Mouse (Mus musculus) yolk sac, embryonic 10.5 days (tissue): ENCODE data around the gene Tti1.
"Not testable (repeated sequence)": the region's sequence is repeated elsewhere in the genome, so short reads cannot be mapped to it uniquely, and the experiment has no call there.

Source experiments
- DNase-seq: peaks from one replicate; pipeline ENCODE4 v3.0.0-alpha.2; 2017; ENCODE audit warnings: low spot score

The Tti1 gene

DNA sequence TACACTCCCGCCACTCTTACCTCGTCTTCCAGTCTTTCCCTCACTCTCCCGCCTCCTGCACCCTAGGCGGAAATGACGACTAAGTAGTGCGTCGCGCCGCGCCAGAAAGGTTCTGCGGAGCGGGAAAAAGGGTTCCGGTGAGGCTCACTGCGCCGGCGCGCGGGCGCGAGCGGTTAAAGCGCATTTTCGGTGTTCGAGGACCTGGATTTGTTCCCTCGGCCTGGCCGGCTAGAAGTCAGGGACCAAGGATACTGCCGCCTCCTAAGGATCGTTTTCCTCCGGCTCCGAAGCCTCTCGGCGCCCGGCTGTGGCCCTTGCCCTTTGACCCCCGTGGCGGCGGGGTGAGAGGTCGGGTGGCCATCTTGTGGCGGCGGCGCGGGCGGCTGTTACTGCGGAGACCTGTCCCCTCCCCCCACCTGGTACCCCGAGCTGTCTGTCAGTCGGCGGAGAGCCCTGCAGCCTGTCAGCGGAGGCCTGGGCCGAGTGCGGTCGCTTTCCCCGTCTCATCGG is at the start of gene Tti1, which contains the start of gene Rprd1b:
TSS of gene Tti1 (minus strand) at position 80 of the 510 bp plus-strand sequence.
TSS of gene Rprd1b (plus strand) at position 144 of the 510 bp plus-strand sequence.
- peak; percentile 97 for DNase-seq

DNA sequence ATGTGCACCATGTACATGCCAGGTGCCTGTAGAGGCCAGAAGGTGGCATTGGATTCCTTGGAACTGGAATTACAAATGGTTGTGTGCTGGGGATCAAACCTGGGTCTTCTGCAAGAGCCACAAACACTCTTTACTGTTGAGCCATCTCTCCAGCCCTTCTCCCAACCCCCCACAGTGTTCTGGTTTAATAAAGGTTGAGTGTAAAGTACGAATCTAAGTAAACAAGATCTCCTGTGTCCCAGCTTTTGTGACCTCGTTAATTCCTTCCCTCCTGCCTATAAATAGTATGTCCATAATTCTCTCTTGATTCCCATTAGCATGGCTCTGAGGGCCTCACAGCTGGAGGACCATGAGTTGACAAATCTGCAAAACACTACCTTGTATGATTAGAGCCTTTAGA is 49.7 kb upstream of the Tti1 start:
- DNase-seq, result peak; percentile 47

DNA sequence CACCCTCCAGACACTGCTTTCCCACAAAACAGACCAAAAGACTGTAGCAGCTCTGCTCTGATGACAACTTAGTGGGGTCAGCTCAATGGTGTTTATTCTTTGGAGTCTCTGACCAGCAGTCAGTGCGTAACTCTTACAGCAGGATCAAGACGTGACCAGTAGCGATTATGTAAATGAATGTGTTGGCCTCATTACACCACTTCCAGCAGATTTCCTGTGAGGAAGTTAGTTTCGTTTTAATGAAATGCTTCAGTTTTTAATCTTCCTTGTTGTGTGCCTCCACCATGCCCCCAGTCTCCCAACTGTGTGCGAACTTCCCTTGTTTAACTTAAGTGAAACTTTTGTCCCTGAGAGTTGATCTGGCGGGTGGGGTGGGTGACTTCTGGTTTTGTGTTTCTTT is 48.5 kb upstream of the Tti1 start:
- no peak for DNase-seq

DNA sequence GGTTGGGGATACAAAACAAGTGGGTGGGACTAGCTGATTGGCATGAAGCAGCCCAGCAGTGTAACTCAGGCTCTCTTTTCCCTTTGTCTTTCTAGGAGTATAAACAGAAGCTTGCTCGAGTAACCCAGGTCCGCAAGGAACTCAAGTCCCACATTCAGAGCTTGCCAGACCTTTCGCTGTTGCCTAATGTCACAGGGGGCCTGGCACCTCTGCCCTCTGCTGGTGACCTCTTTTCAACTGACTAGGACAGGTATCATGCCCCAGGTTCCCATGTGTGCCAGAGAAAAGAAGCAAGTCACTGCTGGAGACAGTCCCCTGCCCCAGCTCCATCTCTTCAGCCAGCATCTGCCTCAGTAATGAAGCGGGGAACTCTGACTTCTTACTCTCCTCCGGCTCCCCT is 46.6 kb upstream of the Tti1 start:
- DNase-seq, result no peak

DNA sequence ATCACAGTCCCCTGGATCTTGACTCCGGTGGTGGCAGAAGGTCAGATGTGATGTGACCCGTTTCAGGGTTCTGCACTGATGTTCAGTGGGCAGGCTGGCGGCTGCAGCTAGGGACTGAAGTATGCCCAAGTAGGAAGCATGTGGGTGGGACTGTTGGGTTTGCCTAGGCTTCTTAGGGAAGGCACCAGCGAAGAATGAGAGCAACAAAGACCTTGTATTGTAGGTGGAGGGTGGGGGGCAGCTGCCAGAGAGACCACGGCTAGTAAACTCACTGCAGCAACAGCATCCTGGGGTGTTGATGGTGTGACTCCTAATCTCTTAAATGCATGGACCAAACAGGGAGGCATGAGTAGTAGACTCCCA is 43.4 kb upstream of the Tti1 start:
- DNase-seq, result no peak

DNA sequence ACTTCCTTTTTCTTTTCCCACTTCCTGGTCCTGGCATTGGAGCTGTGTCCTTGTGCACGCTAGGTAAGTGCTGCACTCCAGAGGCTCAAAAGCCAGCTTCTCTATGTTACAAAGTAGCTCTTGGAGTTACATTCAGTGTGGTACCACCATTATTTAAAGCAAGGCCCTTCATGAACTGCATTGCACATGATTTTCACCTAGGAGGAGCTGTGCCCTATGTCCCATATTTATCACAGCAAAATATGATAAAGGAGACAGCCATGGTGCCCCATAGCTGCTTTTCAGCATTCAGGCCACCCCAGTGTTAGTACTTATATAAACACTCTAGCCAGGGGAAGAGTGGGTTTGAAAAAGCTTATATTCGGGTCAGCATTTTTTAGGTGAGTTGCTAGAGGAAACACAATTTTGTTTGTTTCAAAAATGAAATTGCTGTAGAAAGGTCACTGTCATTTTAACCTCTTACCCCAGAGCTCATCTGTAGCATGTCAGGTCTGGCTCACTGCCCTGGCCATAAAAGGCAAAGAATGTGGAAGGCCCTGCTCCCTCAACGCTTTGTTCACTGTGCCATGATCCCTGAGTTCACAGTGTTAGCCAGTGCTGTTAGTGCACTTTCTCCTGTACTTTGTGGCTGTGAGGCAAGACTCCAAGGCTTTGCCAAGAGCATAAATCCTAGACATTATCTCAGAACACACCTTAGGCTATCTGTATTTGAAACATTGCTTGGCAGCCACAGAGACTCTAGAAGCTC is 42.8 kb upstream of the Tti1 start:
- DNase-seq, result no peak

DNA sequence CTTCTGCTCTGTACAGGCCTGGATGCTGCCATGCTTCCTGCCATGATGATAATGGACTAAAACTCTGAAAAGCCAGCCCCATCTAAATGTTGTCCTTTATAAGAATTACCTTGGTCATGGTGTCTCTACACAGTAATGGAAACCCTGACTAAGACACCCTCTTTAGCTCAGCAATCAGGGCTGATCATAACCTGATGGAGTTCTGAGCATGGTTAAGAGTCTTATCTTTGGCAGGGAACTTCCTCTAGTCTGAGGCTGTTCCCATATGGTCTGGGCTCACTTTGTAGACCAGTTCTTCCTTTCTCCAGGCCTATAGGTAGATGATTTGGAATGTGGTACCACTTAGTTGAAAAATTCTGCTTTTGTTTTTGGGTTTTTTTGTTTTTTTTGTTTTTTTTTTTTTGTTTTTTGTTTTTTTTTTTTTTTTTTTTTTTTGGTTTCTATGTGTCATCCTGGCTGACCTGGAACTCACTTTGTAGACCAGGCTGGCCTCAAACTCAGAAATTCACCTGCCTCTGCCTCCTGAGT is 40.3 kb upstream of the Tti1 start:
- no peak for DNase-seq

DNA sequence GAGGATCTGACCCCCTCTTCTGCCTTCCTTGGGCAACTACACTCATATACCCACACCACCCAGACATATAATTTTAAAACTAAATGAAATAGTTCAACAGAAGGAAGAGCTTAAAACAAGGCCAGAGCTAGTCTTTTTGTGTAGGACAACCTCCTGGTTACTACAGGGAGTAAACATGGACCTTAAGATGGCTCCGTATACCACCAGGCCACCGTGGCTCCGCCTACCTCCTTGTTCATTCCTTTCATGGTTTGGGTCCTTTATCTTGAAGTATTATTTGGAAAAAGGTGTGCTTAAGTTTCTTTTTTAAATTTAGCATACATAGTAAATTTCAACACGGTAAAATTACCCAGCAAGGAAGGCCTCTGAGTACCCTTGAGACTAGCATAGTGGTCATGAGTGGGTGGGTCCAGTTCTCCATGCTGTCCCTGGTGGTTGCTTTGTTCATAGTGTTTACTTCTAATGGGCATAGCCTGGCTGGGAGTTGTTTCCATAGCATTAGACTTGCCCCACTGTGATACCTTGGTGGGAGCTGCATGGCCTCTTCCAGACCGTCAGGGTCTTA is 39.1 kb upstream of the Tti1 start:
- DNase-seq, result no peak

DNA sequence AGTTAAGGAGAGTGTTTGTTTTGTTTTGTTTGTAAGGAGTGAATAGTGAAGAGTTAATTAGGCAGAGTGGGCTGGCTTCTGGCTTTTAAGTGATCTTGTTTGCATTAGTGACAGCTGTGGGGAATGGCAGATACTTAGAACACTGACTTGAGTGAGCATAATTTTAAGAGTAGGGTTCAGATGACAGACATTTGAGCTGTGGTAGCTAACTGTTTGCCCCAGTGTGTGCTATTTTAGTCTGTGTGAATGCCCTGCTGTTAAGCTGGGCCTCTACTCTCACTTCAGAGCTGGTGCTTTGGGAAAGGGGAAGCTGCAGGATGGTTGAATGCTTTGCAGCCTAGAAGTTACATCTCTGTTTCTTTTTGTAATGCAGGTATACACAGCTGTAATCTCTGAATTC is 38.2 kb upstream of the Tti1 start:
- no peak for DNase-seq

DNA sequence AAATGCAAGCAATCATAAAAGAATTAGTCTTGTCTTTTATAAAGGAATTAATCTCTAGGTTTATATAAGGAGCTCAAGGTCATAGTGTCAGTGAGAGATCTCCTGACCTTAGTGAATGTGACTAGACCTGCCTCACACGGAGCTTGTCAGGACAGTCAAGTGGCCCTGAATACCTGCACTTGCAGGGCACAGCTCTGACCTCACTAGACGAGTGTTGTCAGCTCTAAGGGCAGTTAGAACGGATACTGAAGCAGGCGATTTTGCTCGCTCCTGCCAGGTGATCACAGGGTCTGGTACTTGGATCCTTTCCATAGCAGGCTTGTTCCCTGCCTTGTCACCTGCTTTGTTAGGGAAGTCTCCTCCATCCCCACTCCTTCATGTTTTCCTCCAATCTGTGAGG is 36.8 kb upstream of the Tti1 start:
- DNase-seq, result no peak

DNA sequence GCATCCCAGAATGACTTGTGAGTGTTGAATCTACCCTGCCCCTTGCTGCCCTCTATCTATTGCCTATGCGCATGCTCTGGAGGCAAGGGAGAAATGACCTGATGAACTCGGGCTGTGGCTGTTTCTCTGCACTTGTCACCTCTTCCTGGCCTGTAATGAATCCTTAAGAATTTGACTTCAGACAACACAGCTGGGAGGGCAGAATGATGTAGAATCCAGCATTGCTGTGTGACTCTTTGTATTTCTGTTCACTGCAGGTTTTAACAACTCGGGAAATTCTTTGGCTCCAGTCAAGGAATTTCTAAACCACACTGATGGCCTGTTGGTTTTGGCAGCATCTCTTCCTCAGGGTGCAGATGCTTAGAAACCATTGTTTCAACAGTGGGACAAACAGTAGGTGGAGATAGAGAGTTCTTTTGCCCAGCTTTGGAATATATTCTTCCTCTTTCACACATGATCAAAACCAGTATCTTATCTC is 36.4 kb upstream of the Tti1 start:
- DNase-seq, result no peak

DNA sequence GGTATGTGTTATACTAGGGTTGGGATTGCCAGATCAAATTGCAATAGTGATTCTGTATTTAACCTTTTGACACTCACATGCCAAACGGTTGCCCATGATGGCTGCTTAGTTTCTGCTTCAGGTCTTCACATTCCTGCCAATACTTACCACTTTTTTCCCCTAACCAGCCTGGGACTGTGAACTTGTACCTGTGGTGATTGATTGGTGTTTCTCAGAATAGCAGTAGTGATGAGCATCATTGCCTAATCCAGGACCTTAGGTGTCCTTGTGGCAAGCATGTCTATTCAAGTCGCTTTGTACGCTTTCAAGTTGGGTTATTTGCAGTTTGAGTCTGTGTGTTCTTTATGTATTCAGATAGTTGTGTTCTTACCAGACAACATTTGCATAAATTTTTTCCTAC is 34.8 kb upstream of the Tti1 start:
- DNase-seq, result no peak

DNA sequence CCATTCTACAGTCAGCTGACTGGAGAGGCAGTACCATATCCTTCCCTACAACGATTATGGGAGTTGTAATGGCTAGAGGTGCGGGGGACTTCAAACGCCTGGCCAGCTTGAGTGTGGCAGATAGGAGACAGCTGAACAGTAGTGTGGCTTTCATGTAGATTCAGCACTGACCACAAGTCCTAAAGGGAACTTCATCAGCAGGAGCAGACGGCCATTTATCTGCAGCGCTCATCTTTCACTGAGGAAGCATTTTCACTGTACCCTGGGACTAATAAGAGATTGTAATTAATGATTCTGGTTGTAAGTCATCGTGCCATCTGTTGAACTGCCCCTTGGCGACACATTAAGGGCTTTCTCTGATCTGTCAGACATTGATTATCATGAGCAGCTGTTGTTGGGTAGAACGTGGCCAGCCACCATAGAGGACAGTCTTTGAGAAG is 31.5 kb upstream of the Tti1 start:
- no peak for DNase-seq

DNA sequence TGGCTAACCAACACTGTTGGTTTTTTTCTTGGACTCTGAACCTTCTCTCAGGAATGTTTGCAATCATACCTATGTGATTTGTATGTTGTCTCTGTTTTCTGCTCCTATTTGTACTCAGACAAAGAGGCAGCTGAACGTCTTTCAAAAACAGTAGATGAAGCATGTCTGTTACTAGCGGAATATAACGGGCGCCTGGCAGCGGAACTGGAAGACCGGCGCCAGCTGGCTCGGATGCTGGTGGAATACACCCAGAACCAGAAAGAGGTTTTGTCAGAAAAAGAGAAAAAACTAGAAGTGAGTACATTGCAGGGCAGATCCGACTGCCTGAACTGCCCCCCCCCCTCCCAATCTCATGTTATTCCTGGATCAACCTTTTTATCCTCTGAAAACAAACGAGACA is 30.3 kb upstream of the Tti1 start:
- no peak for DNase-seq

DNA sequence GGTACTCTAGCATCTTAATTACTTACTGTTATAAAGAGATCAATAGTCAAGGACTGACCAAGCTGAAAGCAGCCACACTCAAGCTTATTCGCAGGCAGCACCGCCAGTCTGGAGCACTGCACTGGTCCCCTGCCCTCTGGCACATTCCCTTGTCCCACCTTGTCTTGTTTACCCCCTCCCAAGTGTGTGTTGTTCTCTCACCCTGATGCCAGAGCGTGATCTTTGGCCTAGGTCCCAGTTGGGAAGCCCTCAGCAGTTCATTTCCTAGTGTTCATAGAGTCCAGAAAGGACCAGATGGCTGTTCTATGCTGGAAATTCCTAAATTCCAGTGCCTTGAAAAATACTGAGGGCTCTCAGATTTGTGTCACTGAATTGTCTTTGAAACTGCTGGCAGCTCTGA is 28.8 kb upstream of the Tti1 start:
- no peak for DNase-seq

DNA sequence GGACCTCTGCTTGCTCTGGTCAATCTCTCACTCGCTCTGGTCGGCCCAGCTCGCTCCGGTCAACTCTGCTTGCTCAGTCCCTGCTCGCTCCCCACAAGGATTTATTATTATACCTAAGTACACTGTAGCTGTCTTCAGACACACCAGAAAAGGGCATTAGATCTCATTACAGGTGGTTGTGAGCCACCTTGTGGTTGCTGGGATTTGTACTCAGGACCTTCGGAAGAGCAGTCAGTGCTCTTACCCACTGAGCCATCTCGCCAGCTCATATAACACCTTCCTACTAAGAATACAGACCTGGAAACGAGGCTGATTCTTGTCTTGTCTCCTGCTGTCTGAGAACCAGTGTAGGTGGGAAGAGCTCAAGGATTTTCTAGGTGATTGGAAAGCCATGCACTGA is 27.1 kb upstream of the Tti1 start:
- not testable (repeated sequence) for DNase-seq

DNA sequence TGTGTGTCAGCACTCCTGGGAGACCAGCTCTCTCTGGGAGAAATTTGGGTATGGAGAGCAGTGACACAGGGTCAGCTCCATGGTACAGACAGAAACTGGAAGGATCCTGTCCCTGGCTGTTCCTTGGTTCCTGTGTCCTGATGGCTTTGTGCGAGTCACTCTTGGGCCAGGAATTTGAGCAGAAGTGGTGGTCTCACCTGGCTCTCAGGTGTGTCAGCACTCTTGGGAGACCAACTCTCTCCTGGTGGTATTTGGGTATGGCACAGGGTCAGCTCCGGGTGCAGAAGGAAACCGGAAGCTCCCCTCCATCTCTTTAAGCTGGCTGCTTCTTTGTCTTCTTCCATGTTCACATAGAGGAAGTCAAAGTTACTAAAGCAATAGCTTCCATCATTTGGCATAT is 26.4 kb upstream of the Tti1 start:
- no peak for DNase-seq

DNA sequence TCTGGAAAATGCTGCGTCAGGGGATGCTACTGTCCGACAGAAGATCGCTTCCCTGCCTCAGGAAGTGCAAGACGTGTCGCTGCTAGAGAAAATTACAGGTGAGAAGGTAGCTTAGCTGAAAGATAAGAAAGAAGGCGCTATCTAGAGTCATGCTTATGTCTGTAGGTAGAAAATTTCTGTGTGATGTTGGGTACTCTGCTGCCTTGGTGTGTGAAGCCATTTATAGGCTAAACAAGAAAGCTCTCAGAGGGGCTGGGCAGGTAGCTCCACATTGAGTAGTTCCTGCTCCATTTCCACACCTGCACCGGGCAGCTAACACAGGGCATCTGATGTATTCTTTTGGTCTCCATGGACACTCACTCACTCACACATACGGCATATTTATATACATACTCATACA is 21.9 kb upstream of the Tti1 start:
- DNase-seq, result no peak

DNA sequence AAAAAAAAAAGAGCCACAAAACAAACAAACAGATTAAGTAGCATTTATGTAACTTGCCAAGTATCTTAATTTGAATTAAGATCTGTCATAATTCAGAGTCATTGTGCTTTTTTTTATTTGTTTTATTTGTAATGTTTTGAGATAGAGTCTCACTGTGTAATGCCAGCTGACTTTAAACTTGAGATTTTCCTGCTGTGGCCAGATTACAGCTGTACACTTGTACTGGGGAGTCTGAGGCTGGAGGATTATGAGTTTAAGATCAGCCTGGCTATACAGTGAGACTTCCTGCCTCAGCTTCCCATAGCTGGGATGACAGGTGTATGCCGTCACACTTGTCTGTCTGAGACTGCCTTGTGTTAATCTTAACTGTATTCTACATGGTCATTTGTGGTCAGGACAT is 20.5 kb upstream of the Tti1 start:
- DNase-seq, result no peak

DNA sequence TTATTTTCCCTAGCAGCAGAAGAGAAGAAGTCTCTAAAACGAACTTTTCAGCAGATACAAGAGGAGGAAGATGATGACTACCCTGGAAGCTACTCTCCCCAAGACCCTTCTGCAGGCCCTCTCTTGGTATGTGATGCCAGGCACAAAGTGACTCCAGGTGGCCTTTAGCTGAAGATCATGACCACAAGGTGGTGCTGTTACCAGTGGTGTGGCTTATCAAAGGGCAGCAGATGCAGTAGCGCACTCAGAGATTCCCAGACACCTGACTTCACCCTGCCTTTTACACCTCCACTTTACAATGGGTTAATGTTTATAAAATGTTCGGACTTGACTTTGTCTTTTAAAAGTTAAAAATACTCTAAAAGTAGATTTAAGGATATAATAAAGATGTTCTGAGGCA is 19.7 kb upstream of the Tti1 start:
- DNase-seq, result peak; percentile 29

DNA sequence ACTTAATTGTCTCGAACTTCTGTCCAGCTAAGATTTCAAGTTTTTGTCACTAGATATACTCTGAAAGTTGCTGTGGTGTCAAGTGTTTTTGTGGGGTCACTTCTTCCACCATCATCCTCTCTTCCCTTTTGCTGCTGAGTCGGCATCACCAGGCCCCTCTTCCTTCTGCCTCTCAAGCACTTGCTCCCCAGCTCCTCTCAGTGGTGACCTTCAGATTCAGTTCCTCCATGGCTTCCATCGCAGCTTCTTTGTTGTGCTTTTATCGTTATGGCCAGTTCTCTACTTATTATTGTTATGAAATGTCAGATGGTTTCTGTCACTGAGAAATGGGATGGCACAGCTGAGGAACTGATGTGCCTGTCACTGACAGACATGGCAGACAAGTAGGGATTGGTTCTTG is 18.0 kb upstream of the Tti1 start:
- DNase-seq, result no peak

DNA sequence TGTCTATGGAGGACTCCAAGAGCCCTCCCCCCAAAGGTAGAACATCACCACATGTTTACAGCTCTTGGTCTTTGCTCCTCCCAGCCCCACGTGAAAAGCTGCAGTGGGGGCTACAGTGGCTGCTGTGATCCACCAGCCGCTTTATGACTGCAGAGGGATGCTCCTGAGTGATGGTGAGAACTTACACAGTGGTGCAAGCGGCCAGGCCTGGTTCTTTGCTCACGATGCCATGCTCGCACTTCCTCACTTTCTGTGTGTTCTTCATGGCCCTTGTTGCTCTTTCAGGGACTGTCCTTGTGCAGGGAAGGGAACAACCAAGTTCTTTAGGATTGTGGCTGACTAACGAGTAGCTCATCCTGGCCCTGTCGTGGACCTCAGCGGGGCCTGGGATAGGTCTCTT is 15.3 kb upstream of the Tti1 start:
- DNase-seq, result no peak

DNA sequence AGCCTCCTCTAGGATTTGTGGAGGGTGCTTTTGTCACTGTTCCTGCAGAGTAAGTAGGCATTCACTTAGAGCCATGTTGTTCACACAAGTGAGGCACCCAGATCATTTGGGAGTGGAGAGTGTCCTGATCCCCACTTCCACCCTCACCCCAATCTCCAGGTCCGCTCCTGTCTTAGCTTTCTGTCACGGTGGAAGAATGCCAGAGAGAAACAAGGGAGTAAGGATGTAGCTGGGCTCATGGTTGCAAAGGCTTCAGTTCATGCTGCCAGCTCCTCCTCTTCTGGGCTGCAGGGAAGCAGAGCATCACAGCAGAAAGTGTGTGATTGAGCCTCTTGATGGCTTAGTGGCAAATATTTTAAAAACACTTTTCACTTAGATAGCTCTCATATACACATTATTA is 12.2 kb upstream of the Tti1 start:
- no peak for DNase-seq

DNA sequence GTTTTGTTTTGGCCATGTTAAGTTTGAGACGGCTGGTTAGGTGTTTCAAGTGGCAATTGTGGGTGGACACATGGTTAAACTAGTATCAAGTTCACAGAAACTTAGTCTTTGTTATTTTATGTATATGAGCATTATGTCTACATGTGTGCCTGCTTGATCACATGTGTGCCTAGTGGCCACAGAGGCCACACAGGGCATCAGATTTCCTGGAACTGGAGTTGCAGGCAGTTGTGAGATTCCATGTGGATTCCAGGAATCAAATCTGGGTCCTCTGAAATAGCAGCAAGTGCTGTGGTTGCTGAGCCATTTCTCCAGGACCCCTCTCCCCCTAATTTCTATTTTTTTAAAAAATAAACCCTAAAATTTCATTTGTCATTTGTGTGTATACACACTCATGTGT is 11.4 kb upstream of the Tti1 start:
- DNase-seq, result peak; percentile 25
